Mouse (Mus musculus) stomach, embryonic 16.5 days (tissue): Measurements from ENCODE around the gene Maml2. TPM values are rescaled to one million over a fixed set of nuclear protein-coding genes. Genes with fewer than 3 reads are reported as not detected.

Experiments used
- ATAC-seq: fragments of 200-750 bp; cut with Nextera tagmentation; 2 replicates; pipeline ENCODE4 v1.8.0; 2017; ENCODE audit warnings: moderate number of reproducible peaks, moderate TSS enrichment; ENCODE audit not compliant: insufficient read depth, low FRiP score
- H3K27ac ChIP-seq: fragments of 300-500 bp; sonication (generic); 2 replicates; pipeline ENCODE4 v1.5.1; 2014; ENCODE audit warnings: low read length
- H3K27me3 ChIP-seq: fragments of 300-500 bp; sonication (generic); 2 replicates; pipeline ENCODE4 v1.6.1; 2014; ENCODE audit warnings: low read length, control low read depth, mixed read lengths; ENCODE audit not compliant: control insufficient read depth, insufficient read depth
- H3K36me3 ChIP-seq: fragments of 300-500 bp; sonication (generic); 2 replicates; pipeline ENCODE4 v1.6.1; 2014; ENCODE audit warnings: low read length; ENCODE audit not compliant: control insufficient read depth, insufficient read depth
- H3K4me1 ChIP-seq: fragments of 300-500 bp; sonication (generic); 2 replicates; pipeline ENCODE4 v1.6.1; 2014; ENCODE audit warnings: low read length, control low read depth, mixed read lengths; ENCODE audit not compliant: control insufficient read depth, insufficient read depth
- H3K4me2 ChIP-seq: fragments of 300-500 bp; sonication (generic); 2 replicates; pipeline ENCODE4 v1.6.1; 2014; ENCODE audit warnings: low read depth, low read length, mixed read lengths
- H3K4me3 ChIP-seq: fragments of 300-500 bp; sonication (generic); replicated peaks from 2 replicates; pipeline ENCODE4 v1.5.1; 2014; ENCODE audit warnings: mild to moderate bottlenecking, low read length
- H3K9ac ChIP-seq: fragments of 300-500 bp; sonication (generic); 2 replicates; pipeline ENCODE4 v1.6.1; 2014; ENCODE audit warnings: low read length
- H3K9me3 ChIP-seq: fragments of 300-500 bp; sonication (generic); replicated peaks from 2 replicates; pipeline ENCODE4 v1.6.1; 2016; ENCODE audit warnings: low read length, control low read depth; ENCODE audit not compliant: control insufficient read depth
- WGBS: fragments of 180-500 bp; shearing (Covaris S2); extraction: QIAGEN DNeasy Blood & Tissue Kit; methylation state at CpG from one replicate; pipeline ENCODE4 v1.1.7; 2014; 5-methylcytosine and 5-hydroxymethylcytosine counted together
- polyA plus RNA-seq: library from polyadenylated mRNA; unstranded; fragments of >200 nt; fragmentation: Nextera tagmentation; extraction: Ambion mirVana; gene quantifications from 2 replicates; pipeline ENCODE4 v1.2.1, GENCODE M21; 2015

The Maml2 gene
- polyA plus RNA-seq, 1 experiment from 2014 or later: 8.9 TPM

GRCm38 (mm10) chr9:13539535-13539934 is 241.8 kb downstream of the Maml2 start:
- Histone ChIP-seq H3K4me1 (peaks cover 3% of the 10 kb centered on the region; the same call in 1 of the 2 replicates), H3K36me3 (no peaks in the 10 kb centered on the region), H3K9ac (no peak overlapping the region; the same call in 1 of the 2 replicates), H3K9me3 (no peaks in the 10 kb centered on the region), H3K4me2 (no peak overlapping the region), H3K27me3 (no peaks in the 10 kb centered on the region), H3K4me3 (no peak overlapping the region), H3K27ac (no peak overlapping the region)
- no peak for ATAC-seq
- 44% methylated on average over 4 of the region's 4 CpGs for WGBS

GRCm38 (mm10) chr9:13540227-13540626 is 242.5 kb downstream of the Maml2 start:
- Histone ChIP-seq H3K9ac (no peak overlapping the region), H3K4me1 (peaks cover 3% of the 10 kb centered on the region; the same call in 1 of the 2 replicates), H3K27ac (no peak overlapping the region), H3K4me3 (no peak overlapping the region), H3K4me2 (no peak overlapping the region), H3K27me3 (no peaks in the 10 kb centered on the region), H3K9me3 (no peaks in the 10 kb centered on the region), H3K36me3 (no peaks in the 10 kb centered on the region)
- ATAC-seq: no peak
- 89% methylated on average over 2 of the region's 2 CpGs for WGBS

- Histone ChIP-seq H3K9ac (no peak overlapping the region), H3K36me3 (no peaks in the 10 kb centered on the region), H3K9me3 (no peaks in the 10 kb centered on the region), H3K27me3 (no peaks in the 10 kb centered on the region), H3K4me1 (peaks cover 3% of the 10 kb centered on the region; the same call in 1 of the 2 replicates), H3K4me3 (no peak overlapping the region), H3K27ac (no peak overlapping the region), H3K4me2 (no peak overlapping the region)
- 24% methylated on average over 6 of the region's 6 CpGs for WGBS
- ATAC-seq: no peak
Measured at GRCm38 (mm10) chr9:13540781-13541180, 243.0 kb downstream of the Maml2 start.

- Histone ChIP-seq H3K36me3 (no peaks in the 10 kb centered on the region), H3K9me3 (no peaks in the 10 kb centered on the region), H3K4me1 (no peaks in the 10 kb centered on the region; the same call in 1 of the 2 replicates), H3K27me3 (no peaks in the 10 kb centered on the region), H3K4me3 (no peak overlapping the region), H3K9ac (no peak overlapping the region), H3K27ac (no peak overlapping the region), H3K4me2 (no peak overlapping the region)
- WGBS: 59% methylated on average over 8 of the region's 8 CpGs
- ATAC-seq: no peak
Measured at GRCm38 (mm10) chr9:13543167-13543566, 245.4 kb downstream of the Maml2 start.

- Histone ChIP-seq H3K9me3 (no peaks in the 10 kb centered on the region), H3K9ac (no peak overlapping the region), H3K4me2 (no peak overlapping the region), H3K4me3 (no peak overlapping the region), H3K27ac (no peak overlapping the region), H3K27me3 (no peaks in the 10 kb centered on the region), H3K4me1 (no peaks in the 10 kb centered on the region; the same call in 1 of the 2 replicates), H3K36me3 (no peaks in the 10 kb centered on the region)
- no peak for ATAC-seq
- 46% methylated on average over 8 of the region's 8 CpGs for WGBS
Measured at GRCm38 (mm10) chr9:13544133-13544532, 246.4 kb downstream of the Maml2 start.

- Histone ChIP-seq H3K9ac (no peak overlapping the region), H3K4me1 (no peaks in the 10 kb centered on the region), H3K36me3 (no peaks in the 10 kb centered on the region), H3K27me3 (no peaks in the 10 kb centered on the region), H3K4me2 (no peak overlapping the region), H3K9me3 (no peaks in the 10 kb centered on the region), H3K4me3 (no peak overlapping the region), H3K27ac (no peak overlapping the region)
- WGBS: 68% methylated on average over 6 of the region's 6 CpGs
- no peak for ATAC-seq
Measured at GRCm38 (mm10) chr9:13545726-13546125, 248.0 kb downstream of the Maml2 start.

- Histone ChIP-seq H3K27me3 (no peaks in the 10 kb centered on the region), H3K4me2 (no peak overlapping the region), H3K36me3 (no peaks in the 10 kb centered on the region), H3K4me1 (no peaks in the 10 kb centered on the region), H3K9me3 (no peaks in the 10 kb centered on the region), H3K9ac (no peak overlapping the region), H3K27ac (no peak overlapping the region), H3K4me3 (no peak overlapping the region)
- ATAC-seq: no peak
- WGBS: 72% methylated on average over 3 of the region's 3 CpGs
Measured at GRCm38 (mm10) chr9:13549911-13550310, 252.2 kb downstream of the Maml2 start.

GRCm38 (mm10) chr9:13552380-13553052 is 254.8 kb downstream of the Maml2 start:
- Histone ChIP-seq H3K27ac (peak overlapping the region; percentile 75), H3K27me3 (no peaks in the 10 kb centered on the region), H3K4me1 (no peaks in the 10 kb centered on the region), H3K9ac (no peak overlapping the region), H3K9me3 (no peaks in the 10 kb centered on the region), H3K4me3 (no peak overlapping the region), H3K4me2 (no peak overlapping the region), H3K36me3 (no peaks in the 10 kb centered on the region)
- ATAC-seq: peak; percentile 33; the same call in 1 of the 2 replicates
- 44% methylated on average over 5 of the region's 5 CpGs for WGBS

- Histone ChIP-seq H3K36me3 (no peaks in the 10 kb centered on the region), H3K9me3 (no peaks in the 10 kb centered on the region), H3K9ac (no peak overlapping the region), H3K4me2 (no peak overlapping the region), H3K27me3 (no peaks in the 10 kb centered on the region), H3K27ac (no peak overlapping the region), H3K4me3 (no peak overlapping the region), H3K4me1 (peaks cover 7% of the 10 kb centered on the region; the same call in 1 of the 2 replicates)
- no peak for ATAC-seq
- 81% methylated on average over 5 of the region's 5 CpGs for WGBS
Measured at GRCm38 (mm10) chr9:13554773-13555172, 257.0 kb downstream of the Maml2 start.
